Mouse (Mus musculus) left cerebral cortex, postnatal 14 days (tissue): ENCODE measurements around the gene Hmcn2. TPM values are rescaled to one million over a fixed set of nuclear protein-coding genes. Genes with fewer than 3 reads are reported as not detected.

Experiments
- DNase-seq, 2 experiments: peaks; one replicate each; pipeline ENCODE4 v3.0.0; 2021 to 2022; ENCODE audit warnings: low spot score in 2 of 2, mixed read lengths in 1 of 2
- intact Hi-C: fragments of 180-260 bp; cut with DNase I; formaldehyde crosslinking; loops from one replicate; pipeline ENCODE4 v1.15.1; 2025
- long read RNA-seq, 2 experiments: library from polyadenylated mRNA; stranded (forward); transcript quantifications; one replicate each; pipeline ENCODE4 v2.0.0; 2021
- total RNA-seq, 2 experiments: library from RNA; stranded (reverse); gene quantifications; 2 replicates each; pipeline ENCODE4 v1.2.3; 2021

Gene Hmcn2
- total RNA-seq, result under 1 TPM; 0.32 to 0.62 TPM
- long read RNA-seq, experiment 1, partial matches to known transcripts, result 0 of 1 reads
- long read RNA-seq, experiment 1, other reads (novel, unspliced or antisense), result 1 of 1 reads
- long read RNA-seq, experiment 2, result 0 reads

- intact Hi-C loops, result no loop called here
Measured at GRCm38 (mm10) chr2:31314007-31314465, at the start of gene Hmcn2. Gene Hmcn2, plus strand, starts transcription at chr2:31314415.

GRCm38 (mm10) chr2:31267447-31267846 lies 46.8 kb upstream of the Hmcn2 start:
- intact Hi-C loops, result no loop called here

More at GRCm38 (mm10) chr2:31314007-31314465, at the start of gene Hmcn2:
- DNase-seq, result no peak

GRCm38 (mm10) chr2:31268631-31269030 lies 45.6 kb upstream of the Hmcn2 start:
- intact Hi-C loops, result no loop called here

More at GRCm38 (mm10) chr2:31267447-31267846, 46.8 kb upstream of the Hmcn2 start:
- no peak for DNase-seq

DNA sequence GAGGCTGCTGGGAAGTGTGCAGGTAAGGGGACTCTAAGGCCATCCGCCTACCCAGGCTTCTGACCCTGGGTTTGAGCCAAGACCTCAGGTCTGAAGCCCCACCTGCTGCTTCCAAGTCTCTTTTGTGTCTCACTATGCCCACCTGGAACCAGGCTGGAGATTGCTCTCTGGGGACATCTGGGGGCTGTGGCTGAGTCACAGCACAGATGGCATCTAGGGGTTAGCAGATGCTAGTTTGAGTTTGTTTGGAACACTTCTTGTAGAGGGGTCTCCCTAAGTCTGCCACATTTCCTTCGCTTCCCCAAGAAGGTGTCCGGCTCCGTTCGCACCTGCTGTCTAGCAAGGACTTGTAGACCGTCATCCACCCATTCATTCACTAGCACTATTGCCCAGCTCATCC lies 45.0 kb upstream of the Hmcn2 start:
- no peak for DNase-seq
- intact Hi-C loops, result no loop called here

More at GRCm38 (mm10) chr2:31268631-31269030, 45.6 kb upstream of the Hmcn2 start:
- DNase-seq, result no peak

DNA sequence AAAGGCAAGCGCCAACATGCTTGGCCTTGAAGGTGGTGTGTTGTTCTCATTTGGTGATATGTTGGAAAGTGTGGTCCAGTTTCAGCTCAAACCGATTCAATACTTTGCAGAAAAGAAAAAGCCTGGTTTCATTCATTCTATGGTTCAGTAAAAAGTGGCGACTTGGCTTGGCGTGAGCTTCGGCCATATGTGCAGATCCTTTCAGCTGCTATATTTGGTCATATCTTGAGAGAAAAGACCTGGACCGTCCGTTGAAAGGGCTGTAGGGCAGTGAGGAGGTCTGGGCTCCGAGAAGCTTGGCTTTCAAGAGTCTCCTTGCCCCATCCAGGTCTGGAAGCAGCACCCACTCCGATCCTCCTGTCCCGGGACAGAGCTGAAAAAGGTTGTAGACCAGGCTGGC lies 44.4 kb upstream of the Hmcn2 start:
- DNase-seq, result no peak
- intact Hi-C loops, result no loop called here

DNA sequence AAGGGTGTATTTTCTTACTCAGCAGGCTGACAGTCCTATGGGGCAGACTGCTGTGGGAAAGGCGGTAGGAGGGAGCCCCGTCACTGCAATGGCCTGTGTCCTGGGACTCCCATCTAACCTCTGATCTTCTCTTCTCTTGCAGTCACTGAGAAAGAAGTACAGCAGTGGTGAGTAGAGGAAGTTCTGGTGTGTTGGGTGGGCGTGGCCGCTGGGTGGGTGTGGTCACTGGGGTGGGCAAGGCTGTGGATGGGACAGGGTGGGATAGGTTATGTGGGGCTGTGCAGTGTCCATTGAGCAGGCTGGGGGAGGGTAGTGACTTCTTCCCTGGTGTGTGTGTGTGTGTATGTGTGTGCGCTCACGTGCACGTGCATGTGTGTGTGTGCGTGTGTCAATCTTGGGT lies 43.7 kb upstream of the Hmcn2 start:
- no peak for DNase-seq
- intact Hi-C loops, result no loop called here

DNA sequence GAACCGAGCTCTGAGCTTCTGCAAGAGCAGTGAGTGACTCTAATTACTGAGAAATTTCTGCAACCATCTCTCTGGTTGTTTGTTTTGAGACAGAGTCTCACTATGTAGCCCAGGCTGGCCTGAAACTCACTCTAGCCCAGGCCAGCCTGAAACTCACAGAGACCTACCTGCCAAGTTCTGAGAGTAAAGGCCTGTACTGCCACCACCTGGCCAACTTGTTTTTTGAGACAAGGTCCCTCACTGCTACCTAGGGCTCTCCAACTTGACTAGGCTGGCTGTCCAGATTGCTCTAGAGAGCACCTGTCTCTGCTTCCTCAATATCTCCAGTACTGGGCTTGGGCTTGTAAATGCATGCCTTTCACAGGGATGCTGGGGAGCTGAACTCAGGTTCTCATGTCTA lies 43.1 kb upstream of the Hmcn2 start:
- intact Hi-C loops, result no loop called here

GRCm38 (mm10) chr2:31274993-31275392 lies 39.2 kb upstream of the Hmcn2 start:
- intact Hi-C loops, result no loop called here
- DNase-seq, result no peak

More for the DNA sequence above, 43.1 kb upstream of the Hmcn2 start:
- no peak for DNase-seq

DNA sequence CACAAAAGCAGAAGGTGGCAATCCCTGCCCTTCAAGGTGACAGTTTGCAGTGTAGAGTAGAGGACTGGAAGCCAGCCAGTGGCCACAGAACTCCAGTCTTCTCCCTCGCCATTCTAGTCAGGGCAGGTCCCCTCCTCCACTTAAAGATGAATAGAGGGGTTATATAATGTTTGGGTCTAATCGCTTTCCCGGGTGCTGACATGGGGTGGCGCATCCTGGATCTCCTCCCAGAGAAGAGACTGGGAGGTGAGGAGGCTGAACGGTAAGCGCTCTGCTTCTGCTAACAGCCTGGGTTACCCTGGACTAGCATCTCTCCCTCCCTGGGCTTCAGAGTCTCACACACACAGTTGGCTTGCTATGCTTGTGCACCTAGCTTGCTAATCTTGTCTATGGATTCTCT lies 36.4 kb upstream of the Hmcn2 start:
- intact Hi-C loops, result no loop called here
- DNase-seq, result no peak

DNA sequence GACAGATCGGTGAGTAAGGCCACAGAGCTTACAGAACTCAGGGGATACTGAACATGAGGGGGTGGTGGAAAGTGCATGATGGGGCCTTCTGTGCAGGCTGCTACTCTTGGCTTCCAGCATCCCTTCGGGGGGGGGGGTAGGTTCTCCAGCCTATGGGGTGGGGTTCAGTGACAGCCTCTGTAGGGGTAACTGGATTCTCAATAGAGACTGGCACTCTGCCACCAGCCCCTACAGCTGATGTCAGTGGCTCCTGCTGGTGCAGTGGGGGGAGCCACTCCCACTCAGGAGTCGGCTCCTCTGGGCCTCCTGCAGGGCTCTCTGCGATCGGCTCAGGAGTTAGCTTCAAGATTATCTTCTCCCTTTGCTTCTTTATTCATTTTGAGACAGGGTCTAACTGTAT lies 35.7 kb upstream of the Hmcn2 start:
- DNase-seq, result no peak
- intact Hi-C loops, result no loop called here

DNA sequence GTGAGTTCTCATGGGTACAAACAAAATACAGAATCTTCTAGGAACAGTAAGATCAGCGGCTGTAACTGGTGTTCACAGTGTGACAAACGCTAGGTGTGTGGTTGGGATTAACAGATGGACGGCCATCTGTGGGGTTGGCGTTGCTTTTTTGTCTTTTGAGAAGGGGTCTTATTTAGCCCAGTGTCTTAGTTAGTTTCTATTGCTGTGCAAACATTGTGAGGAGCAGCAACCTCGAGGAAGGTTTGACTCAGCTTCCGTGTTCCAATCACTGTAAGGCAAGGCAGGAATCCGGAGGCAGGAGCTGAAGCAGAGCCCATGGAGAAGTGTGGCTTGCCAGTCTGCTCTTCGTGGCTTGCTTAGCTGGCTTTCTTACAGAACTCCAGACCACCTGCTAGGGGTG lies 33.1 kb upstream of the Hmcn2 start:
- intact Hi-C loops, result no loop called here
- no peak for DNase-seq

- intact Hi-C loops, result no loop called here
- DNase-seq, result no peak
Measured at GRCm38 (mm10) chr2:31282266-31282665, 31.9 kb upstream of the Hmcn2 start.

DNA sequence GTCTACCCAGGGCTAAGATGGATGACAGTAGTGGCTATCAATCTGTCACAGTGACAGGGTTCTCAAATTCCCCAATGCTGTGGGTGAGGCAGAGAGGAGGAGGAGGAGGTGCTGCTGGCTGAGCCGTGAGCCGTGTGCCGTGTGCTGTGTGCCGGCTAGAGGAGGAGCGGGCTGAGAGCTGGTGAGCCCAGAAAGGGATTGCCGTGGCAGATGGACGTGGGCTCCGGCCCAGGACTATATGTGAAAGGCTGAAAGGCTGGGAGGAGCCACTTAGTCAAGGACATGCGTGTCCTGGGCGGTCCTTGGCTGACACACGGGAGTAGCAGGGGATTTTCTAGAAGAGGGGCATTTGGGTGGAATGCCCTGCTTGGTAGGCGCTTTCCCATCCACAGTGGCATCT lies 31.3 kb upstream of the Hmcn2 start:
- intact Hi-C loops, result no loop called here
- DNase-seq, result no peak

GRCm38 (mm10) chr2:31284531-31284930 lies 29.7 kb upstream of the Hmcn2 start:
- intact Hi-C loops, result no loop called here
- no peak for DNase-seq

- intact Hi-C loops, result loop anchor here (2.0 kb wide), 1 partner anchor 47 kb away; the partner anchor contains the start of gene Ncs1
- peak; percentile 68 to 75 for DNase-seq
Measured at GRCm38 (mm10) chr2:31291421-31291820, 22.8 kb upstream of the Hmcn2 start.

GRCm38 (mm10) chr2:31294985-31295384 lies 19.2 kb upstream of the Hmcn2 start:
- DNase-seq, result peak; percentile 76 to 80
- intact Hi-C loops, result loop anchor here (2.0 to 5.0 kb wide), 2 partner anchors 87 to 100 kb away; no protein-coding TSS in a partner anchor

DNA sequence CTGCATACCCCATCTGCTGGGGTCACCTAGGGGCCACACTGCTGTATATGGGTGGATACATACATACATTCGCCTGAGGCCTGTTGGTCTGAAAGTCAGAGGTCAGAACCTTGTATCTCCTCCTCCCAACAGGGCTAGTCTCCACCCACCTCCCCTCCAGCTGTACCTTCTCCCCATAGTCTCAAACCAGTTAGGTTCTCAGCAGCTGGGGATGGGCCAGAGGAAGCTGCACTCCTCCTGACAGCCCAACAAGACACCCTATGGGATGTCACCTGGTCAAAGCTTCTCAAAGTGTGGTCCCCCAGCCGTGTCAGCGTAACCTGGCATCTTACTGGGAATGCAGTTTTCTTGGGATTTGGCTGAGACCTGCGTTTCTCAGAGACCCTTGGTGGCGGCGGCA lies 17.8 kb upstream of the Hmcn2 start:
- DNase-seq, result no peak
- intact Hi-C loops, result loop anchor here (5.0 kb wide), 1 partner anchor 86 kb away; no protein-coding TSS in a partner anchor

DNA sequence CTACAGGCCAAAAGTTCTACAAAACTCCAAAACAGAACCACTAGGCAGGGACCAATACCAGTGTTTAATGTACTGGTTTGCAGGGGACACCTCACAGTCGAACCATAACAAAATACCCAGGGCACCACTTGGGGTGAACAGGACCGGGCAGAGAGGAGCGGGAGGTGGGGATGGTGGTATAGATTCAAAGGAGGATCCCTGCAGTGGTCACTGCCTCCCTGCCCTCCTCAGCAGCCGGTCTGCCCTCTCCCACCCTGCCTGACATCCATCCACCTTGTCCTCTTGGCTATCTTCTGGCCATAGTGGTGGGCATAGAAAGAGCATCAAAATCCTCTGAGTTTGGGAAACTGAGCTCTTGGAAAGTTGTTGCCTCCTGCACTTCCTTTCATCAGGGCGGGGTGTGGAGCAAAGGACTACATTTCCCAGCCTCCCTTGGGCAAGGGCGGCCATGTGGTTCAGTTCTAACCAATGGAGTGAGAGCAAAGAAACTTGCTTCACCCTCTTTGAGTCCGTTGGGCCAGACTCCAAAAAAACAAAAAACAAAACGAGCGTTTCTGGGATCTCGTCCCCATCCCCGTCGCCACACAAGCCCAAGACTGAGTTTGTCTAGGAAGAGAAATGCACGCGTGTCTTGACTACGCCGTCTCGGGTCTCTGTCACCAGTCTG lies 16.5 kb upstream of the Hmcn2 start:
- intact Hi-C loops, result loop anchor here (5.0 kb wide), 1 partner anchor 85 kb away; no protein-coding TSS in a partner anchor
- peak; percentile 62 to 65 for DNase-seq

DNA sequence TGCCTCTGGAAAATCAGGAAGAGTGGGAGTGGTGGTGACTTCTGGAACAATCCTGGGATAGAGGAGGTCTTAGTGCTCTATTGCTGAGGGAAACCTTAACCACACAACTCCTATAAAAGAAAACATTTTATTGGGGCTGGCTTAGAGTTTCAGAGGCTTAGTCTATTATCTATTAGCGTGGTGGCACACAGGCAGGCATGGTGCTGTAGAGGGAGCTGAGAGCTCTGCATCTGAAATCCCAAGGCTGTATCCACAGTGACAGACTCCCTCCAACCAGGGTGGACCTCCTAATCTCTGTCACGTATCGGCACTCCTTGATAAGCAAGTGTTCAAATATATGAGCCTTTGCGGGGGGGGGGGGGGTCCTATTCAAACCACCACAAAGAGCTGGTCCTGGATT lies 15.4 kb upstream of the Hmcn2 start:
- intact Hi-C loops, result loop anchor here (5.0 kb wide), 1 partner anchor 83 kb away; no protein-coding TSS in a partner anchor

GRCm38 (mm10) chr2:31299266-31299665 lies 14.9 kb upstream of the Hmcn2 start:
- intact Hi-C loops, result loop anchor here (5.0 kb wide), 1 partner anchor 83 kb away; no protein-coding TSS in a partner anchor
- peak; percentile 56 to 72 for DNase-seq

More for the DNA sequence above, 15.4 kb upstream of the Hmcn2 start:
- DNase-seq, result no peak

GRCm38 (mm10) chr2:31299996-31300395 lies 14.2 kb upstream of the Hmcn2 start:
- intact Hi-C loops, result loop anchor here (5.0 kb wide), 1 partner anchor 82 kb away; no protein-coding TSS in a partner anchor
- no peak for DNase-seq
